Mouse (Mus musculus) hindbrain, embryonic 14.5 days (tissue): Measurements from ENCODE around the gene Mreg. TPM values are rescaled to one million over a fixed set of nuclear protein-coding genes. Genes with fewer than 3 reads are reported as not detected.

ENCODE experiments used
- ATAC-seq: fragments of 200-750 bp; cut with Nextera tagmentation; 2 replicates; pipeline ENCODE4 v1.8.0; 2017; ENCODE audit warnings: moderate number of reproducible peaks, mild to moderate bottlenecking, moderate TSS enrichment, moderate library complexity; ENCODE audit not compliant: low FRiP score
- DNase-seq: peaks from one replicate; pipeline ENCODE4 v3.0.0-alpha.2; 2015; ENCODE audit warnings: low spot score
- H3K27ac ChIP-seq: fragments of 300-500 bp; sonication (generic); 2 replicates; pipeline ENCODE4 v1.5.1; 2014; ENCODE audit warnings: mild to moderate bottlenecking, moderate library complexity
- H3K27me3 ChIP-seq: fragments of 300-500 bp; sonication (generic); 2 replicates; pipeline ENCODE4 v1.6.1; 2014; ENCODE audit warnings: mild to moderate bottlenecking, low read length, mixed read lengths; ENCODE audit not compliant: control insufficient read depth, insufficient read depth
- H3K36me3 ChIP-seq: fragments of 300-500 bp; sonication (generic); replicated peaks from 2 replicates; pipeline ENCODE4 v1.6.1; 2014; ENCODE audit not compliant: control insufficient read depth, insufficient read depth
- H3K4me1 ChIP-seq: fragments of 300-500 bp; sonication (generic); replicated peaks from 2 replicates; pipeline ENCODE4 v1.6.1; 2014; ENCODE audit warnings: antibody characterized with exemption, low read length, mixed read lengths; ENCODE audit not compliant: control insufficient read depth, insufficient read depth
- H3K4me2 ChIP-seq: fragments of 300-500 bp; sonication (generic); replicated peaks from 2 replicates; pipeline ENCODE4 v1.6.1; 2014; ENCODE audit warnings: mild to moderate bottlenecking, moderate library complexity
- H3K4me3 ChIP-seq: fragments of 300-500 bp; sonication (generic); replicated peaks from 2 replicates; pipeline ENCODE4 v1.5.1; 2014; ENCODE audit warnings: mild to moderate bottlenecking, low read length
- H3K9ac ChIP-seq: fragments of 300-500 bp; sonication (generic); 2 replicates; pipeline ENCODE4 v1.6.1; 2014
- H3K9me3 ChIP-seq: fragments of 300-500 bp; sonication (generic); 2 replicates; pipeline ENCODE4 v1.6.1; 2016; ENCODE audit warnings: low read length; ENCODE audit not compliant: control insufficient read depth
- WGBS: fragments of 180-500 bp; shearing (Covaris S2); extraction: QIAGEN DNeasy Blood & Tissue Kit; methylation state at CpG from one replicate; pipeline ENCODE4 v1.1.7; 2014; 5-methylcytosine and 5-hydroxymethylcytosine counted together
- polyA plus RNA-seq: library from polyadenylated mRNA; unstranded; fragments of >200 nt; fragmentation: Nextera tagmentation; extraction: Ambion mirVana; gene quantifications from 2 replicates; pipeline ENCODE4 v1.2.1, GENCODE M21; 2014

Gene Mreg
- polyA plus RNA-seq, 1 experiment from 2014 or later: 2.7 TPM

DNA sequence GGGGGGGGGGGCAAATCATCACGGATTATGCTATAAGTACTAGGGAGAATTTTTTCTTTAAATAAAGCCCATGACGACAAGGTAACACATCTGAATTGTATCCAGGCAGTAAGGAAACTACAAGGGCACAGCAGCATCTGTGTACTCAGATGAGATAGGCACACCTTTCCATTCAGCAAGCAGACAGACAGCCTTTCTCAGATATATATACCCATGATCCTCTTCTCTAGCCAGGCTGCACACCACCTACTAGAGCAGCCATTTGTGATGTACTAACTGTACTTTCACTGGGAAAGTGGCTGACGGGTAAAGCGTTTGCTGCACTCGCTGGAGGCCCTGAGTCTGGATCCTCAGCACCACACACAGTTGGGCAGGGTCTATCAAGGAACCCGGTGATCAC lies 28.6 kb downstream of the Mreg start:
- H3K27me3 ChIP-seq: no peaks in the 10 kb centered on the region
- no peaks in the 10 kb centered on the region for H3K9me3 ChIP-seq
- ATAC-seq (peak; percentile 25), DNase-seq (no peak)
- peaks cover 18% of the 10 kb centered on the region; the same call in 1 of the 2 replicates for H3K4me1 ChIP-seq
- H3K4me3 ChIP-seq: 0 out of 2 replicates have a peak overlapping the region, but pooled peaks have one; percentile 6
- no peak overlapping the region for H3K27ac ChIP-seq
- 57% methylated on average over 6 of the region's 6 CpGs for WGBS
- no peaks in the 10 kb centered on the region for H3K36me3 ChIP-seq
- peak overlapping the region; percentile 5; the same call in 1 of the 2 replicates for H3K9ac ChIP-seq
- peak overlapping the region; percentile 47 for H3K4me2 ChIP-seq

GRCm38 (mm10) chr1:72182930-72183499 lies 29.1 kb downstream of the Mreg start:
- Histone ChIP-seq H3K27me3 (no peaks in the 10 kb centered on the region), H3K4me2 (peak overlapping the region; percentile 47), H3K27ac (no peak overlapping the region), H3K9ac (peak overlapping the region; percentile 5; the same call in 1 of the 2 replicates), H3K9me3 (no peaks in the 10 kb centered on the region), H3K36me3 (no peaks in the 10 kb centered on the region), H3K4me3 (peak overlapping the region; percentile 6; the same call in 1 of the 2 replicates), H3K4me1 (peaks cover 16% of the 10 kb centered on the region; the same call in 1 of the 2 replicates)
- ATAC-seq (peak; percentile 74), DNase-seq (no peak)
- WGBS: 5% methylated on average over 13 of the region's 13 CpGs

DNA sequence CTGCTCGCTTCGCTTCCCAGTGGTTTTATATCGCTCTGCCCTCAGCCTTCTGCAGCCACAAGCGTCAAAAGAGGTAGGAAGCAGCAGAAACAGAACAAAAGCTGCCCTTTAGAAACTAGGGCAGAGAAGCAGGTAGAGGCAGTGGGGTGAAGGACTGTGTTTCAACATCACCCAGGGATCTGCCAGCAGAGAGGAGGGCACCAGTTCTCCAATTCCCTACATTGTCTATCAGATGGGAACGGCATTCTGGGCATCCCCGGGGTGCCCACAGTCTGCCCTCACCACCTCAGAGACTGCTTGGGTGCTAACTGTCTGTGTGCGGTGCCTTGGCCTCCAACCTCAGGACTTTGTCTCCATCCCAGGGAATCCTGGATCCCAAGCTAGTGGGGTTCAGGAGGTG lies 32.2 kb downstream of the Mreg start:
- H3K4me3 ChIP-seq: no peak overlapping the region
- WGBS: 81% methylated on average over 7 of the region's 7 CpGs
- H3K27ac ChIP-seq: no peak overlapping the region
- H3K4me1 ChIP-seq: peaks cover 13% of the 10 kb centered on the region; the same call in 1 of the 2 replicates
- H3K9ac ChIP-seq: no peak overlapping the region
- DNase-seq (no peak), ATAC-seq (no peak)
- no peaks in the 10 kb centered on the region for H3K36me3 ChIP-seq
- no peaks in the 10 kb centered on the region for H3K9me3 ChIP-seq
- H3K4me2 ChIP-seq: no peak overlapping the region
- no peaks in the 10 kb centered on the region for H3K27me3 ChIP-seq

GRCm38 (mm10) chr1:72176239-72176638 lies 35.9 kb downstream of the Mreg start:
- Histone ChIP-seq H3K4me1 (no peaks in the 10 kb centered on the region), H3K27ac (no peak overlapping the region), H3K9me3 (no peaks in the 10 kb centered on the region), H3K9ac (no peak overlapping the region), H3K27me3 (no peaks in the 10 kb centered on the region), H3K4me2 (no peak overlapping the region), H3K4me3 (no peak overlapping the region), H3K36me3 (no peaks in the 10 kb centered on the region)
- WGBS: 85% methylated on average over 6 of the region's 6 CpGs
- DNase-seq (no peak), ATAC-seq (no peak)

DNA sequence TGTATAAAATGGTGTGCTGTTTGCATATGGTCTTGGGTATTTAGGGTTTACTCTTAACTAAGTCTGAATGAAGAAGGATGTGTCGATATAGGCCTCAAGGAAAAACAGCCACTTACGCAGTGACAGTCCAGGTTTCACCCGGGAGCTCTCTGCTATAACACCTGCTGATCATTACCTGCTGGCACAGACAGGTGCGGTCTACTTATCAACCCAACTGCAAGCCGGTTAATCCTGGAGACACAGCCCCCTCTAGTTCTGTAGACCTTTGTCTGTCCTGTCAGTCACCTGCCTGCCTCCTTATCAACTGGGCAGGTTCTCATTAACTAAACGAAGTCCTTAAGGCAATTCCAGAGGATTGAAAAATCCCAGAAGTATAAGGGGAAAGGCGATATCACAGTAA lies 37.9 kb downstream of the Mreg start:
- Histone ChIP-seq H3K36me3 (no peaks in the 10 kb centered on the region), H3K27ac (no peak overlapping the region), H3K27me3 (no peaks in the 10 kb centered on the region), H3K9me3 (no peaks in the 10 kb centered on the region), H3K4me3 (no peak overlapping the region), H3K9ac (no peak overlapping the region), H3K4me1 (no peaks in the 10 kb centered on the region), H3K4me2 (no peak overlapping the region)
- ATAC-seq (no peak), DNase-seq (no peak)
- 76% methylated on average over 7 of the region's 7 CpGs for WGBS

DNA sequence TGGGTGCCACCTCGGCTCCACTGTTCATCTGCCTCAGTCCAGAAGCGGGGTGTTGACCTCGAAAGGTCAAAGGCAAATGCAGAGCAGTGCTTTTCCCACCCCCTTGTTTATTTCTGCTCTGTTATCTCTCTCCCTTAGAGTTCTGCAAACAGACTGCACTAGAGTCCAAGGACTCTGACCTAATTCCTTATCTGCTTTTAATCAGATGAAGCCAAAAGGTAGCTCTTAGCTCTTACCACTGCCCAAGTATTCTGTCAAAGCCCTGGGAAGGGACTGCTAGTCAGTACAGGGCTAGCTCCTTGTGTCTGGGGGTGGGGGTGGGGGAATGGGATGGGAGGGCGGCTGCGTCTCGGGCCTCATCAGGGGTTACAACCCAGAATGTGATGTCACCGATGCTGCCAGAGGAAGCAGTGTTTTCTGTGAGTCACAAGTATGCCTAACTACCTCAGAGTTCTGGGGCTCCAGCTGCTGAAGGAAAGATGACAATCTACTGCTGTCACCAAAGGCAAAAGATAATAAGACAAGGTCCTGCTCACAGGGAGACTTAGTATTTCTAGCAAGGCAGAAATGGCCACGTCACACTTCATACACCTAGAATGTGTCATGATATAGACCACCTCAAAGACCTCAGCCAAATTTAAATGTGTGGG lies 38.6 kb downstream of the Mreg start:
- 78% methylated on average over 8 of the region's 8 CpGs for WGBS
- no peaks in the 10 kb centered on the region for H3K27me3 ChIP-seq
- no peak overlapping the region for H3K9ac ChIP-seq
- no peaks in the 10 kb centered on the region for H3K36me3 ChIP-seq
- ATAC-seq: no peak
- H3K4me3 ChIP-seq: no peak overlapping the region
- no peaks in the 10 kb centered on the region for H3K4me1 ChIP-seq
- no peaks in the 10 kb centered on the region for H3K9me3 ChIP-seq
- no peak overlapping the region for H3K4me2 ChIP-seq
- no peak overlapping the region for H3K27ac ChIP-seq
- DNase-seq: no peak

- ATAC-seq (no peak), DNase-seq (no peak)
- no peaks in the 10 kb centered on the region for H3K36me3 ChIP-seq
- H3K4me2 ChIP-seq: no peak overlapping the region
- no peak overlapping the region for H3K27ac ChIP-seq
- no peaks in the 10 kb centered on the region for H3K4me1 ChIP-seq
- 89% methylated on average over 8 of the region's 8 CpGs for WGBS
- no peaks in the 10 kb centered on the region for H3K27me3 ChIP-seq
- no peak overlapping the region for H3K4me3 ChIP-seq
- H3K9me3 ChIP-seq: no peaks in the 10 kb centered on the region
- no peak overlapping the region for H3K9ac ChIP-seq
These were observed 39.3 kb downstream of the Mreg start for GRCm38 (mm10) chr1:72172788-72173187.

GRCm38 (mm10) chr1:72171001-72171860 lies 40.9 kb downstream of the Mreg start:
- no peaks in the 10 kb centered on the region for H3K27me3 ChIP-seq
- no peaks in the 10 kb centered on the region for H3K4me1 ChIP-seq
- H3K4me3 ChIP-seq: no peak overlapping the region
- no peak overlapping the region for H3K4me2 ChIP-seq
- H3K9me3 ChIP-seq: no peaks in the 10 kb centered on the region
- DNase-seq: no peak
- WGBS: 61% methylated on average over 13 of the region's 13 CpGs
- peak; percentile 35; the same call in 1 of the 2 replicates for ATAC-seq
- no peaks in the 10 kb centered on the region for H3K36me3 ChIP-seq
- no peak overlapping the region; the same call in 1 of the 2 replicates for H3K27ac ChIP-seq
- H3K9ac ChIP-seq: no peak overlapping the region

DNA sequence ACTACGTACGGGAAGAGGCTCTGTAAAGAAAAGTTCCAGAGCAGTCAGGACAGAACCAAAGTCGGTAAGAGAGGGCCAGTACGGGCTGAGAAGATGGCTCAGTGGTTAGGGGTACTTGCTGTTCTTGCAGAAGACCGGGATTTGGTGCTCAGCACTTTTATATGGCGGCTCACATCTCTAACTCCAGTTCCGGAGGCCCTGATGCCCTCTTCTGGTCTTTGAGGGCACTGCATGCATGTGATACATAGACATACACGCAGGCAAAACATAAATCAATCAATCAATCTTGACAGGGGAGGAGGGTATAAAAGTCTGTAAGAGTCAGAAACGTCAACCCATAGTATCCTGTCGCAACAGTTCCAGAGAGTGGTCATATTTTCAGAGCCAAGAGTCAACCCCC lies 45.1 kb downstream of the Mreg start:
- H3K27me3 ChIP-seq: no peaks in the 10 kb centered on the region
- H3K27ac ChIP-seq: no peak overlapping the region
- H3K4me3 ChIP-seq: no peak overlapping the region
- DNase-seq: no peak
- WGBS: 97% methylated on average over 10 of the region's 10 CpGs
- no peak overlapping the region for H3K4me2 ChIP-seq
- ATAC-seq: no peak
- no peaks in the 10 kb centered on the region for H3K9me3 ChIP-seq
- no peak overlapping the region for H3K9ac ChIP-seq
- H3K4me1 ChIP-seq: no peaks in the 10 kb centered on the region
- H3K36me3 ChIP-seq: no peaks in the 10 kb centered on the region
